Mouse (Mus musculus): ENCODE data around the gene Kmt5a. TPM values are rescaled to one million over a fixed set of nuclear protein-coding genes. Genes with fewer than 3 reads are reported as not detected.

Gene Kmt5a
- polyA plus RNA-seq, 1 experiment from 2014 or later: 58.6 TPM

DNA sequence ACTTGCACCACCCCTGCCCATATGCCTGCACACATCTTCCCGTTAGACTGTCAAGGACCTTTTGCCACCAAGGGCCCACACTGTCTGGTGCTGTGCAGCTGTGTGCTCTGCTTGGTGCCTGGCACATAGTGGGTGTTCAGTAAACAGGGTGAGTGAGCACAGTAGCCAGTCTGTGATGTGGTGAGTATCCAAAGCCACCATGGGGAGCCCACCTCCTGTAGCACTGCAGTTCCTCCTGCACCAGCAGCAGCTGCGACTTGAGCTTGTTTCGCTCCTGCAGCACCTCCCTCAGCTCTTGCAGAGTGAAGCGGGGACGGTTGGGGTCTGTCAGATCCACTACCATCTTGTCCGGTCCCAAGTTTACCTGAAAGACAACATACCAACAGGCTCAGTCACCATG lies 29.8 kb downstream of the Kmt5a start:
- no peak overlapping the region for H3K9ac ChIP-seq (ENCODE audit: low read depth, low read length)
- no peak overlapping the region for H3K4me2 ChIP-seq (replicated peaks; ENCODE audit: low read depth, low read length)
- no peaks in the 10 kb centered on the region for H3K4me1 ChIP-seq (ENCODE audit: control insufficient read depth, insufficient read depth, low read length)
- H3K27ac ChIP-seq (ENCODE audit: low read depth, low read length): no peak overlapping the region
- WGBS: 96% methylated on average over 6 of the region's 6 CpGs
- H3K27me3 ChIP-seq (ENCODE audit: control insufficient read depth, insufficient read depth, low read length): no peaks in the 10 kb centered on the region
- peaks cover 12% of the 10 kb centered on the region; the same call in 1 of the 2 replicates for H3K36me3 ChIP-seq (ENCODE audit: control insufficient read depth, insufficient read depth, low read length)
- H3K4me3 ChIP-seq (ENCODE audit: low read length): no peak overlapping the region
- no peak for ATAC-seq (ENCODE audit: low FRiP score, low TSS enrichment)
- no peaks in the 10 kb centered on the region for H3K9me3 ChIP-seq (ENCODE audit: control insufficient read depth, low read length)

DNA sequence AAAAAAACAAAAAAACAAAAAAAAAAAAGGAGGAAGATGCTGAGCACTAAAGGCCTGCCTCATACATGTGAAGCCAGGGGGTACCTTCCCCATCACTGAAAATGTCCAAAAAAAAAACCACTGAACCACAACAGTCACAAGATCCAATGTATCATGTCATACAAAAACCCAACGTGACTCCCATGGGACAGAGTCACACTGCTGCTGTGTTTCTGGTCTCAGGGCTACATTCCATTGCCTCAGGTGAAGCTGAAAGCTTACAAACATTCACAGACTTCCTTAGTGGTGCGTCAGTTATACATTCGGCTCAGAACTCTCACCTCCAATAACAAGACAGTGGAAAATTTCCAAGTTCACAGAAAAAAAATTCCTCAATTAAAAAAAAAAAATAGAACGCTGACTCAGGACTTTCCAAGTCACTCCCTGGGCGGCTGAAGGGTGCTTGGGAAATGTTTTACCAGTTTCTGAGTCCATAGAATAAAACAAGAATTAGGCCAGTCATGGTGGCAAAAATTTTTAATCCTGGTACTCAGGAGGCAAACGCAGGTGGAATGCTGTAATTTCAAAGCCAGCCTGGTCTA lies 31.0 kb downstream of the Kmt5a start:
- no peaks in the 10 kb centered on the region for H3K4me1 ChIP-seq (ENCODE audit: control insufficient read depth, insufficient read depth, low read length)
- no peaks in the 10 kb centered on the region for H3K9me3 ChIP-seq (ENCODE audit: control insufficient read depth, low read length)
- peaks cover 12% of the 10 kb centered on the region; the same call in 1 of the 2 replicates for H3K36me3 ChIP-seq (ENCODE audit: control insufficient read depth, insufficient read depth, low read length)
- H3K4me3 ChIP-seq (ENCODE audit: low read length): no peak overlapping the region
- H3K4me2 ChIP-seq (replicated peaks; ENCODE audit: low read depth, low read length): no peak overlapping the region
- WGBS: 87% methylated on average over 6 of the region's 6 CpGs
- ATAC-seq (ENCODE audit: low FRiP score, low TSS enrichment): no peak
- H3K27me3 ChIP-seq (ENCODE audit: control insufficient read depth, insufficient read depth, low read length): no peaks in the 10 kb centered on the region
- no peak overlapping the region for H3K27ac ChIP-seq (ENCODE audit: low read depth, low read length)
- no peak overlapping the region for H3K9ac ChIP-seq (ENCODE audit: low read depth, low read length)

DNA sequence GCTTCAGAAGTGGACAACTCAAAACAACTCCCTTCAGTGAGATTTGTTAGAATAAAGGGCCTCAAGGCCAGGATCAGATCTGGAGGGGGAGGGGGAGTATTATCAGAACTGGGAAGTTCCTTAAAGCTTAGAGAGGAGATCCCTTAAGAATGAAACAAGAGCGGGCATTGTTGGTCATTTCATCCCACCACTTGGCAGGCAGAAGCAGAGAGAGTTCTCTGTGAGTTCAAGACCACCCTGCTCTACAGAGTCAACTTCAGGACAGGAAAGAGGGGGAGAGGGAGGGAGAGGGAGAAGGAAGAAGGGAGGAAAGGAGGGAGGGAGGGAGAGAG lies 39.1 kb downstream of the Kmt5a start:
- H3K9me3 ChIP-seq (ENCODE audit: control insufficient read depth, low read length): no peaks in the 10 kb centered on the region
- H3K9ac ChIP-seq (ENCODE audit: low read depth, low read length): no peak overlapping the region
- H3K27me3 ChIP-seq (ENCODE audit: control insufficient read depth, insufficient read depth, low read length): no peaks in the 10 kb centered on the region
- peak overlapping the region; percentile 71 for H3K27ac ChIP-seq (ENCODE audit: low read depth, low read length)
- 82% methylated on average over 1 of the region's 1 CpGs for WGBS
- no peaks in the 10 kb centered on the region for H3K36me3 ChIP-seq (ENCODE audit: control insufficient read depth, insufficient read depth, low read length)
- H3K4me3 ChIP-seq (ENCODE audit: low read length): no peak overlapping the region
- H3K4me2 ChIP-seq (replicated peaks; ENCODE audit: low read depth, low read length): no peak overlapping the region
- no peak for ATAC-seq (ENCODE audit: low FRiP score, low TSS enrichment)
- H3K4me1 ChIP-seq (ENCODE audit: control insufficient read depth, insufficient read depth, low read length): peaks cover 3% of the 10 kb centered on the region; the same call in 1 of the 2 replicates

DNA sequence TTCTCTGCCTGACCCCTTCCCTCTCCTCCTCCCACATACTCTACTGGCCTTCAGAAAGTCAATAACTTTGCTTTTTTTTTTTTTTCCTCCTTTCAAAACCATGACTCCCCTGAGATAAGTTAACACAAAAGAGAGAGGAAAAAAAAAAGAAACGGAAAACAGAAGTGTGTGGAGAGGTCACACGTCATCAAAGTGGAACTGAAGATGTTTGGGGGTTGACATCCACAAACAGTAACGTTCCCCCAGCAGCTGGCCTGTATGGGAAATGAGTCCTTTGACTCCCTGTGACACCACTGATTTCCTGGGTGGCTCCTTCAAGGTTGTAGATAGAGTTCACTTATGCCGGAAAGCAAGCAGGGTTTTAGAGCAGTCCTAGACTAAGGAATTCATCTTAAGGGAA lies 40.4 kb downstream of the Kmt5a start:
- Histone ChIP-seq H3K4me1 (ENCODE audit: control insufficient read depth, insufficient read depth, low read length) (peaks cover 7% of the 10 kb centered on the region), H3K4me3 (ENCODE audit: low read length) (no peak overlapping the region), H3K9ac (ENCODE audit: low read depth, low read length) (no peak overlapping the region), H3K36me3 (ENCODE audit: control insufficient read depth, insufficient read depth, low read length) (peaks cover 3% of the 10 kb centered on the region; the same call in 1 of the 2 replicates), H3K9me3 (ENCODE audit: control insufficient read depth, low read length) (no peaks in the 10 kb centered on the region), H3K27ac (ENCODE audit: low read depth, low read length) (no peak overlapping the region), H3K27me3 (ENCODE audit: control insufficient read depth, insufficient read depth, low read length) (no peaks in the 10 kb centered on the region), H3K4me2 (replicated peaks; ENCODE audit: low read depth, low read length) (no peak overlapping the region)
- no peak for ATAC-seq (ENCODE audit: low FRiP score, low TSS enrichment)
- 63% methylated on average over 4 of the region's 4 CpGs for WGBS

DNA sequence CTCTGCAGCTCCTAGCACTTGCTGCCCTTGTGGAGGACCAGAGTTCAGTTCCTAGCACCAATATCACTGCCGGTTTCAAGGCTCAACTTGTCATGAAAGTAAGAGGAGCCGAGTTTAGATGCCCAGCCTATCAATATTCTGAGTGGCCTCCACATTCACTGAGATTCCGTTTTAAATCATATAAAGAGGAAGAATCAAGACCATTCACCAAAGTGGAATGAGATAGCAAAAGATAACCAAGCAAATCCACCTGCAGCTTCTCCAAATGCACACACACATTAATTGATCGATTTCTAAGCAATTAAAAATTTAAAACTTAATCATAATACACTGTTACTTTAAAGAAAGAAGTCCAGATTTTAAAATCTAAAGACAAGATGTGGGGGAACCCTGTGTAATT lies 42.0 kb downstream of the Kmt5a start:
- no peak for ATAC-seq (ENCODE audit: low FRiP score, low TSS enrichment)
- no peak overlapping the region for H3K9ac ChIP-seq (ENCODE audit: low read depth, low read length)
- peaks cover 7% of the 10 kb centered on the region for H3K4me1 ChIP-seq (ENCODE audit: control insufficient read depth, insufficient read depth, low read length)
- no peak overlapping the region for H3K27ac ChIP-seq (ENCODE audit: low read depth, low read length)
- peaks cover 3% of the 10 kb centered on the region; the same call in 1 of the 2 replicates for H3K36me3 ChIP-seq (ENCODE audit: control insufficient read depth, insufficient read depth, low read length)
- H3K9me3 ChIP-seq (ENCODE audit: control insufficient read depth, low read length): no peaks in the 10 kb centered on the region
- no peak overlapping the region for H3K4me2 ChIP-seq (replicated peaks; ENCODE audit: low read depth, low read length)
- 81% methylated on average over 4 of the region's 4 CpGs for WGBS
- no peaks in the 10 kb centered on the region for H3K27me3 ChIP-seq (ENCODE audit: control insufficient read depth, insufficient read depth, low read length)
- H3K4me3 ChIP-seq (ENCODE audit: low read length): no peak overlapping the region

DNA sequence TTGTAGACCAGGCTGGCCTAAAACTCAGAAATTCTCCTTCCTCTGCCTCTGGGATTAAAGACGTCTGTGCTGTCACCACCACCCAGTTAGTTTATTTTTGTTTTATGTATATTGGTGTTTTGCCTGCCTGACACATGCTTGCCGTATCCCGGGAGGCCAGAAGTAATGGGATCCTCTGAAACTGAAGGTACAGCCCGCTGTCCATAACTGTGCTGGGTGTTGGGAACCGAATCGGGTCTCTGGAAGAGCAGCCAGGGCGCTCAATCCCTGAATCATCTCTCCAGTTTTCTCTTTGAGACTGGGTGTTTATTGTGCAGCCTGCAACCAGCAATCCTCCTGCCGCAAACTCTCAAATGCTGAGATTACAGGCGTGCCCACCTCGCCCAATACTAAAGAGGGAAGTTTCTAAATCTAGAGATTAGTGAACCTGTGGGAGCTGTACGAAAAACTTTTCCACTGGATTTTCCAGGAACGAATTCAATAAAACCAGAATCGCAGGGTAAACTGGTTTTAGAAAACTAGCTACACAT lies 42.8 kb downstream of the Kmt5a start:
- ATAC-seq (ENCODE audit: low FRiP score, low TSS enrichment): no peak
- 2% methylated on average over 13 of the region's 13 CpGs for WGBS
- no peaks in the 10 kb centered on the region for H3K27me3 ChIP-seq (ENCODE audit: control insufficient read depth, insufficient read depth, low read length)
- H3K27ac ChIP-seq (ENCODE audit: low read depth, low read length): peak overlapping the region; percentile 99
- peak overlapping the region; percentile 72 for H3K9ac ChIP-seq (ENCODE audit: low read depth, low read length)
- H3K4me2 ChIP-seq (replicated peaks; ENCODE audit: low read depth, low read length): peak overlapping the region; percentile 67
- peaks cover 7% of the 10 kb centered on the region for H3K4me1 ChIP-seq (ENCODE audit: control insufficient read depth, insufficient read depth, low read length)
- H3K36me3 ChIP-seq (ENCODE audit: control insufficient read depth, insufficient read depth, low read length): peaks cover 3% of the 10 kb centered on the region; the same call in 1 of the 2 replicates
- H3K9me3 ChIP-seq (ENCODE audit: control insufficient read depth, low read length): no peaks in the 10 kb centered on the region
- H3K4me3 ChIP-seq (ENCODE audit: low read length): peak overlapping the region; percentile 73

DNA sequence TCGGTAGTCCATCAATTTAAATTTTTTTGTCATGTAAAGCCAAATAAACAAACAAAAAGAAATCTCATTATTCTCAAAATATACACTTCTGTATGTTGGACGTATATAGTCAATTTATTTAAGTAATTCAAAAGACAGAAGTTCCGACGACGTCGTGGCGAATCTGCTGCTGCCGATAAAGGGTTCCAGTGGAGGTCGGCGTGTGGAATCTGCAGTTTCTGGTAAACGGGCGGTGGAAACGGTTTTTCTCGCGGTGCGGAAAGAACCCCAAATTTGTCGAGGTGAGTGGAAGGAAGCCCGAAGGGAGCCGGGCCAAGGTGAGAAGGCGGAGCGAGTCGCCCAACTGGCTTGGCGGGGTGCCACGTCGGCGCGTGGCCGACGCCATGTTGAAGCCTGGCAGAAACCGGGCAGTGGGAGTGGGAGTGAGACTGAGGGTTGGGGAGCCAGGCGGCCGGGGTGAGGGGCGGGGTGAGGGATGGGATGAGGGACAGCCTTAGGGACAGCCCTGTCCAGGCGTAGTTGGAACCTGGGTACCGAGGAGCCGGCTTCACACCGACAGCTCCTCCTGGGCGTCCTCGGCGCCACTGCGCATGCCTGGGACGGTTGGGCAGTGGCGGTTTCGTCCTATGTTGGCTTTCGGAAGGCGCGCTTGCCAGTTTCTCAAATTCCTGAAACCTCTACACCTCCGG lies 43.4 kb downstream of the Kmt5a start, which contains the start of gene Snrnp35:
Gene Snrnp35, plus strand, starts transcription at position 169 of the 689 bp plus-strand sequence.
- no peaks in the 10 kb centered on the region for H3K27me3 ChIP-seq (ENCODE audit: control insufficient read depth, insufficient read depth, low read length)
- no peaks in the 10 kb centered on the region for H3K9me3 ChIP-seq (ENCODE audit: control insufficient read depth, low read length)
- H3K4me1 ChIP-seq (ENCODE audit: control insufficient read depth, insufficient read depth, low read length): peaks cover 7% of the 10 kb centered on the region
- peak within 1 kb of the TSS; percentile 73 for H3K4me3 ChIP-seq (ENCODE audit: low read length)
- WGBS: under 1% methylated on average over 48 of the region's 48 CpGs
- peak; percentile 96 for ATAC-seq (ENCODE audit: low FRiP score, low TSS enrichment)
- peak within 1 kb of the TSS; percentile 99 for H3K27ac ChIP-seq (ENCODE audit: low read depth, low read length)
- peaks cover 3% of the 10 kb centered on the region; the same call in 1 of the 2 replicates for H3K36me3 ChIP-seq (ENCODE audit: control insufficient read depth, insufficient read depth, low read length)
- H3K9ac ChIP-seq (ENCODE audit: low read depth, low read length): peak within 1 kb of the TSS; percentile 72
- peak within 1 kb of the TSS; percentile 67 for H3K4me2 ChIP-seq (replicated peaks; ENCODE audit: low read depth, low read length)

DNA sequence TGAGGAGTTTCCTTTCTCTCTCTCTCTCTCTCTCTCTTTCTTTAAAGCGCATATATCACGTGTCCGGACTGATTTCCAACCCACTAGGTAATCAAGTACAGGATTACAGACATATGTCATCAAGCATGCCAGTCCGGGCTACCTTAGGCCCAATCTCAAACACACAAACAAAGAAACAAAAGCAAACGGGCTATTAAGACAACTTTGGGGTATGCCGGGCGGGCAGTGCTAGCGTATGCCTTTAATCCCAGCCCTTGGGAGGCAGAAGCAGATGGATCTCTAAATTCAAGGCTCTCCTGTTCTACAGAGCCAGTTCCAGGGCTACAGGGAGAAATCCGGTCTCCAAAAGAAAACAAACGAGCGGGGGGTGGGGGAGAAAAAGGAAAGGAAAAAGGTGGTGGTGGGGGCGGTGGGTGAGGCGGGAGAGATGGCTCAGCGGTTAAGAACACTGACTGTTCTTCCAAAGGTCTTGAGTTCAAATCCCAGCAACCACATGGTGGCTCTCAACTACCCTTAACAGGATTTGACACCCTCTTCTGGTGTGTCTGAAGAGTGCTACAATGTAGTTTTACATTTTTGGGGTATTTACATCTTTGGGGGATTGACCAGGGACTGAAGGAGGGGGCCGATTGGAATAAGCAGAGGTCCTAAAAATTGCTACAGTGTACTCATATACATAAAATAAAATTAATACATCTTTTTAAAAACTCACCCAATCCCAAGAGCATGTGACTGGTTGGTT lies 44.1 kb downstream of the Kmt5a start:
- 7% methylated on average over 15 of the region's 15 CpGs for WGBS
- H3K4me3 ChIP-seq (ENCODE audit: low read length): peak overlapping the region; percentile 73
- H3K4me2 ChIP-seq (replicated peaks; ENCODE audit: low read depth, low read length): peak overlapping the region; percentile 67
- peak overlapping the region; percentile 72 for H3K9ac ChIP-seq (ENCODE audit: low read depth, low read length)
- H3K9me3 ChIP-seq (ENCODE audit: control insufficient read depth, low read length): no peaks in the 10 kb centered on the region
- peaks cover 3% of the 10 kb centered on the region; the same call in 1 of the 2 replicates for H3K36me3 ChIP-seq (ENCODE audit: control insufficient read depth, insufficient read depth, low read length)
- peak overlapping the region; percentile 99 for H3K27ac ChIP-seq (ENCODE audit: low read depth, low read length)
- peaks cover 4% of the 10 kb centered on the region for H3K4me1 ChIP-seq (ENCODE audit: control insufficient read depth, insufficient read depth, low read length)
- ATAC-seq (ENCODE audit: low FRiP score, low TSS enrichment): peak; percentile 38
- no peaks in the 10 kb centered on the region for H3K27me3 ChIP-seq (ENCODE audit: control insufficient read depth, insufficient read depth, low read length)

Data from kidney, embryonic 14.5 days (tissue).